Mouse (Mus musculus): ENCODE results near the gene Ralgps1.

Ralgps1 gene

GRCm38 (mm10) chr2:33189976-33190375, 181.3 kb downstream of the Ralgps1 start:
- DNase-seq (ENCODE audit: low read depth, low spot score), result no peak
- H3K27me3 ChIP-seq (ENCODE audit: control insufficient read depth, insufficient read depth, low read length, poor library complexity, severe bottlenecking), result no peaks in the 10 kb centered on the region
- H3K36me3 ChIP-seq (ENCODE audit: control insufficient read depth, insufficient read depth, low read length, poor library complexity, severe bottlenecking), result no peaks in the 10 kb centered on the region

- no peak for DNase-seq (ENCODE audit: low read depth, low spot score)
- Histone ChIP-seq H3K36me3 (ENCODE audit: control insufficient read depth, insufficient read depth, low read length, poor library complexity, severe bottlenecking) (no peaks in the 10 kb centered on the region), H3K27me3 (ENCODE audit: control insufficient read depth, insufficient read depth, low read length, poor library complexity, severe bottlenecking) (no peaks in the 10 kb centered on the region)
Measured at GRCm38 (mm10) chr2:33188925-33189670, 182.2 kb downstream of the Ralgps1 start.

GRCm38 (mm10) chr2:33187874-33188273, 183.4 kb downstream of the Ralgps1 start:
- Histone ChIP-seq H3K36me3 (ENCODE audit: control insufficient read depth, insufficient read depth, low read length, poor library complexity, severe bottlenecking) (no peaks in the 10 kb centered on the region), H3K27me3 (ENCODE audit: control insufficient read depth, insufficient read depth, low read length, poor library complexity, severe bottlenecking) (no peaks in the 10 kb centered on the region)
- DNase-seq (ENCODE audit: low read depth, low spot score), result no peak

- no peaks in the 10 kb centered on the region for H3K27me3 ChIP-seq (ENCODE audit: control insufficient read depth, insufficient read depth, low read length, poor library complexity, severe bottlenecking)
- no peaks in the 10 kb centered on the region for H3K36me3 ChIP-seq (ENCODE audit: control insufficient read depth, insufficient read depth, low read length, poor library complexity, severe bottlenecking)
- no peak for DNase-seq (ENCODE audit: low read depth, low spot score)
Measured at GRCm38 (mm10) chr2:33186505-33186904, 184.8 kb downstream of the Ralgps1 start.

- Histone ChIP-seq H3K27me3 (ENCODE audit: control insufficient read depth, insufficient read depth, low read length, poor library complexity, severe bottlenecking) (no peaks in the 10 kb centered on the region), H3K36me3 (ENCODE audit: control insufficient read depth, insufficient read depth, low read length, poor library complexity, severe bottlenecking) (no peaks in the 10 kb centered on the region)
- peak; percentile 19 for DNase-seq (ENCODE audit: low read depth, low spot score)
Measured at GRCm38 (mm10) chr2:33185258-33185657, 186.0 kb downstream of the Ralgps1 start.

GRCm38 (mm10) chr2:33184641-33185040, 186.6 kb downstream of the Ralgps1 start:
- Histone ChIP-seq H3K36me3 (ENCODE audit: control insufficient read depth, insufficient read depth, low read length, poor library complexity, severe bottlenecking) (no peaks in the 10 kb centered on the region), H3K27me3 (ENCODE audit: control insufficient read depth, insufficient read depth, low read length, poor library complexity, severe bottlenecking) (no peaks in the 10 kb centered on the region)
- DNase-seq (ENCODE audit: low read depth, low spot score), result no peak

GRCm38 (mm10) chr2:33183321-33183720, 188.0 kb downstream of the Ralgps1 start:
- no peaks in the 10 kb centered on the region for H3K36me3 ChIP-seq (ENCODE audit: control insufficient read depth, insufficient read depth, low read length, poor library complexity, severe bottlenecking)
- DNase-seq (ENCODE audit: low read depth, low spot score), result no peak
- no peaks in the 10 kb centered on the region for H3K27me3 ChIP-seq (ENCODE audit: control insufficient read depth, insufficient read depth, low read length, poor library complexity, severe bottlenecking)

- H3K36me3 ChIP-seq (ENCODE audit: control insufficient read depth, insufficient read depth, low read length, poor library complexity, severe bottlenecking), result no peaks in the 10 kb centered on the region
- H3K27me3 ChIP-seq (ENCODE audit: control insufficient read depth, insufficient read depth, low read length, poor library complexity, severe bottlenecking), result no peaks in the 10 kb centered on the region
- DNase-seq (ENCODE audit: low read depth, low spot score), result no peak
Measured at GRCm38 (mm10) chr2:33179930-33180630, 191.2 kb downstream of the Ralgps1 start.

GRCm38 (mm10) chr2:33179171-33179929, 191.9 kb downstream of the Ralgps1 start:
- H3K36me3 ChIP-seq (ENCODE audit: control insufficient read depth, insufficient read depth, low read length, poor library complexity, severe bottlenecking), result no peaks in the 10 kb centered on the region

GRCm38 (mm10) chr2:33178243-33178932, 192.9 kb downstream of the Ralgps1 start:
- no peaks in the 10 kb centered on the region for H3K27me3 ChIP-seq (ENCODE audit: control insufficient read depth, insufficient read depth, low read length, poor library complexity, severe bottlenecking)
- DNase-seq (ENCODE audit: low read depth, low spot score), result no peak
- no peaks in the 10 kb centered on the region for H3K36me3 ChIP-seq (ENCODE audit: control insufficient read depth, insufficient read depth, low read length, poor library complexity, severe bottlenecking)

More at GRCm38 (mm10) chr2:33179171-33179929, 191.9 kb downstream of the Ralgps1 start:
- H3K27me3 ChIP-seq (ENCODE audit: control insufficient read depth, insufficient read depth, low read length, poor library complexity, severe bottlenecking), result no peaks in the 10 kb centered on the region
- no peak for DNase-seq (ENCODE audit: low read depth, low spot score)

- Histone ChIP-seq H3K36me3 (ENCODE audit: control insufficient read depth, insufficient read depth, low read length, poor library complexity, severe bottlenecking) (no peaks in the 10 kb centered on the region), H3K27me3 (ENCODE audit: control insufficient read depth, insufficient read depth, low read length, poor library complexity, severe bottlenecking) (no peaks in the 10 kb centered on the region)
- DNase-seq (ENCODE audit: low read depth, low spot score), result no peak
Measured at GRCm38 (mm10) chr2:33177443-33178242, 193.6 kb downstream of the Ralgps1 start.

GRCm38 (mm10) chr2:33176921-33177320, 194.4 kb downstream of the Ralgps1 start:
- H3K27me3 ChIP-seq (ENCODE audit: control insufficient read depth, insufficient read depth, low read length, poor library complexity, severe bottlenecking), result no peaks in the 10 kb centered on the region
- H3K36me3 ChIP-seq (ENCODE audit: control insufficient read depth, insufficient read depth, low read length, poor library complexity, severe bottlenecking), result no peaks in the 10 kb centered on the region; the same call in 1 of the 2 replicates
- DNase-seq (ENCODE audit: low read depth, low spot score), result no peak

GRCm38 (mm10) chr2:33176516-33176915, 194.8 kb downstream of the Ralgps1 start:
- DNase-seq (ENCODE audit: low read depth, low spot score), result peak; percentile 15
- H3K27me3 ChIP-seq (ENCODE audit: control insufficient read depth, insufficient read depth, low read length, poor library complexity, severe bottlenecking), result no peaks in the 10 kb centered on the region
- no peaks in the 10 kb centered on the region; the same call in 1 of the 2 replicates for H3K36me3 ChIP-seq (ENCODE audit: control insufficient read depth, insufficient read depth, low read length, poor library complexity, severe bottlenecking)

- H3K36me3 ChIP-seq (ENCODE audit: control insufficient read depth, insufficient read depth, low read length, poor library complexity, severe bottlenecking), result no peaks in the 10 kb centered on the region; the same call in 1 of the 2 replicates
Measured at GRCm38 (mm10) chr2:33173686-33174085, 197.6 kb downstream of the Ralgps1 start.

More at GRCm38 (mm10) chr2:33173686-33174085, 197.6 kb downstream of the Ralgps1 start:
- no peaks in the 10 kb centered on the region for H3K27me3 ChIP-seq (ENCODE audit: control insufficient read depth, insufficient read depth, low read length, poor library complexity, severe bottlenecking)
- no peak for DNase-seq (ENCODE audit: low read depth, low spot score)
